Comparison of ENCODE assay signal across 8 mouse cellular contexts in the genomic region with DNA sequence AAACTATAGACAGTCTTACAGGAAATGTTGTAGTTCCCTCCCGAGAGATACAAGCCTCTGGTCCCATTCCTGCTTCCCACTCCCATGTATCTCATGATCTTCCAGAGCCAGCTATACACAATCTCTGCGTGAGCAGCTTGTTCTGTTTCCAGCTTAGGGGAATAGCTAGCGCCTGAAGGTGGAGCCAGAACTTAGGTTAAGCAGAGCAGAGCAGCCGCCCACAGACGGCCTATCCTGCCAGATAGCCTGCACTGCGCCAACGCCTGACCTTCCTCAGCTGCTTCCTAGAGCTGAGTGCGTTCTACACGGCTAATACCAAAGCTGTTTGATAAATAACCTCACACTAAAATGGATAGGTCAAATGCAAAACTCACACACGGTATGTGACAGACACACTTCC. TPM values are rescaled to one million over a fixed set of nuclear protein-coding genes. Genes with fewer than 3 reads are reported as not detected.
DNase-seq lines count a peak whose midpoint lies in the region; ATAC-seq lines count a peak whose summit lies in the region.

No protein-coding gene starts in this region.

- no peaks in the 10 kb centered on the region for H3K27me3 ChIP-seq in hindbrain, embryonic 13.5 days

- no peak overlapping the region for H3K27ac ChIP-seq in hindbrain, embryonic 13.5 days

- 83% methylated on average over 10 of the region's 10 CpGs for WGBS in hindbrain, embryonic 13.5 days

- DNase-seq in frontal cortex, postnatal 36 days (ENCODE audit: low spot score in 2 of 2), result peak; percentile 24 to 46
- DNase-seq in frontal cortex, postnatal 10 days (ENCODE audit: low spot score in 2 of 2), result no peak
- peak; percentile 31 for DNase-seq in urinary bladder, postnatal 25 days (ENCODE audit: low spot score)
- no peak for DNase-seq in urinary bladder, postnatal 10 days (ENCODE audit: low spot score)
- DNase-seq in heart, postnatal 36 days, result peak; percentile 55 to 59
- DNase-seq in skeletal muscle tissue, adult 2 months (ENCODE audit: low read depth, low spot score), result peak; percentile 77
- no peak for DNase-seq in natural killer cell, adult 2 months (ENCODE audit: low spot score in 2 of 2)

- no peaks in the 10 kb centered on the region for H3K4me1 ChIP-seq in hindbrain, embryonic 13.5 days (replicated peaks)

- H3K9me3 ChIP-seq in hindbrain, embryonic 13.5 days, result no peaks in the 10 kb centered on the region

- H3K4me2 ChIP-seq in hindbrain, embryonic 13.5 days, result no peak overlapping the region

- intact Hi-C loops in heart, postnatal 36 days (cut with DNase I), result loop anchor here (5.0 kb wide), 1 partner anchor 92 kb away; no protein-coding TSS in a partner anchor

- no peak for ATAC-seq in hindbrain, embryonic 13.5 days (ENCODE audit: low FRiP score)

- H3K4me3 ChIP-seq in hindbrain, embryonic 13.5 days, result no peak overlapping the region

- H3K9ac ChIP-seq in hindbrain, embryonic 13.5 days, result no peak overlapping the region

- H3K36me3 ChIP-seq in hindbrain, embryonic 13.5 days, result 0 out of 2 replicates have a peak, but pooled peaks cover 6% of the 10 kb centered on the region

RNA-seq across cellular contexts. Expression of a gene that starts 23.1 kb away (rescaled TPM):
- 1 to 10 TPM; 3.5 to 4.3 TPM for total RNA-seq in heart, postnatal 36 days (2021)
- 6.4 and 7.8 TPM in 2 replicates for polyA plus RNA-seq in hindbrain, embryonic 13.5 days (2015; fragmentation: Nextera tagmentation; extraction: Ambion mirVana)

RNA-seq across cellular contexts. Expression of a gene that starts 51.4 kb away (rescaled TPM):
- total RNA-seq in heart, postnatal 36 days (2021), result 10 to 100 TPM; 17.6 to 21.5 TPM
- polyA plus RNA-seq in hindbrain, embryonic 13.5 days (2015; fragmentation: Nextera tagmentation; extraction: Ambion mirVana), result 15.9 and 17.2 TPM in 2 replicates

Comparison
In these comparisons a context has a peak if more than half of its experiments do, and no peak if none do; other contexts are left out.
1. DNase-seq: peak in frontal cortex, postnatal 36 days (2 of 2), urinary bladder, postnatal 25 days (single experiment), heart, postnatal 36 days (2 of 2) and skeletal muscle tissue, adult 2 months (single experiment); none in frontal cortex, postnatal 10 days (0 of 2), urinary bladder, postnatal 10 days (single experiment) and natural killer cell, adult 2 months (0 of 2).